Mouse (Mus musculus) CH12.LX (cell line): ENCODE measurements around the gene Nuak2. TPM values are rescaled to one million over a fixed set of nuclear protein-coding genes. Genes with fewer than 3 reads are reported as not detected.

Source experiments
- DNase-seq: peaks from one replicate; pipeline ENCODE4 v3.0.0-alpha.2; 2013; ENCODE audit errors: extremely low read depth
- H3K27ac ChIP-seq: 2 replicates; pipeline ENCODE4 v1.5.1; 2012; ENCODE audit warnings: low read depth, mild to moderate bottlenecking, control low read depth, moderate library complexity; ENCODE audit not compliant: insufficient read depth
- H3K27me3 ChIP-seq: replicated peaks from 2 replicates; pipeline ENCODE3; 2012; ENCODE audit warnings: inconsistent platforms
- H3K36me3 ChIP-seq, 2 experiments: replicated peaks in 1 of 2; 2 replicates each; pipeline versions ENCODE3 to v1.6.1; 2012; ENCODE audit warnings: inconsistent platforms in 1 of 2, low read length in 1 of 2, mild to moderate bottlenecking in 1 of 2, mixed read lengths in 1 of 2, moderate library complexity in 1 of 2; ENCODE audit not compliant: control insufficient read depth in 1 of 2, insufficient read depth in 1 of 2
- H3K4me1 ChIP-seq, 2 experiments: 2 replicates each; pipeline ENCODE4 v1.6.1; 2012; ENCODE audit warnings: inconsistent platforms in 1 of 2, moderate library complexity in 1 of 2; ENCODE audit not compliant: insufficient read depth in 2 of 2, control insufficient read depth in 1 of 2
- H3K4me2 ChIP-seq: 2 replicates; pipeline ENCODE4 v1.6.1; 2012; ENCODE audit warnings: low read depth, mild to moderate bottlenecking, control low read depth; ENCODE audit not compliant: poor library complexity, insufficient read depth, severe bottlenecking
- H3K4me3 ChIP-seq, 3 experiments: fragments of 150-350 bp in 1 of 3; sonication (generic) in 1 of 3; replicated peaks in 1 of 3; 2 replicates each; pipeline versions ENCODE3 to v1.5.1; 2011 to 2012; ENCODE audit warnings: low read depth in 2 of 3, low read length in 2 of 3, mild to moderate bottlenecking in 2 of 3, moderate library complexity in 2 of 3, control low read depth in 1 of 3, improper control_type of control experiment in 1 of 3, inconsistent platforms in 1 of 3, mixed read lengths in 1 of 3; ENCODE audit not compliant: poor library complexity in 1 of 3
- H3K79me2 ChIP-seq: replicated peaks from 2 replicates; pipeline ENCODE4 v1.6.1; 2012; ENCODE audit warnings: mild to moderate bottlenecking, moderate library complexity; ENCODE audit not compliant: control insufficient read depth, poor library complexity, insufficient read depth, severe bottlenecking; ENCODE audit errors: extremely low read depth
- H3K9ac ChIP-seq: 2 replicates; pipeline ENCODE4 v1.6.1; 2012; ENCODE audit warnings: low read depth, mild to moderate bottlenecking, control low read depth, moderate library complexity; ENCODE audit not compliant: insufficient read depth
- H3K9me3 ChIP-seq: replicated peaks from 2 replicates; pipeline ENCODE3; 2012; ENCODE audit warnings: low read length, inconsistent platforms, mixed read lengths
- CHD2 ChIP-seq: IDR thresholded peaks from 2 replicates; pipeline ENCODE4 v1.6.1; 2011; ENCODE audit warnings: low read length, improper control_type of control experiment
- CTCF ChIP-seq, 2 experiments: IDR thresholded peaks in 1 of 2; conservative IDR thresholded peaks in 1 of 2; 2 replicates each; pipeline ENCODE4 v1.5.1; 2011 to 2012; ENCODE audit warnings: low read depth in 2 of 2, low read length in 2 of 2, improper control_type of control experiment in 1 of 2, inconsistent platforms in 1 of 2, mild to moderate bottlenecking in 1 of 2, moderate library complexity in 1 of 2
- HCFC1 ChIP-seq: IDR thresholded peaks from 2 replicates; pipeline ENCODE4 v1.6.1; 2012; ENCODE audit warnings: low read depth, mild to moderate bottlenecking, inconsistent platforms, low read length, improper control_type of control experiment
- JUND ChIP-seq: conservative IDR thresholded peaks from 2 replicates; pipeline ENCODE4 v1.6.1; 2011; ENCODE audit warnings: low read depth, low read length, improper control_type of control experiment
- MEF2A ChIP-seq: IDR thresholded peaks from 2 replicates; pipeline ENCODE4 v1.6.1; 2014; ENCODE audit warnings: low read depth, mild to moderate bottlenecking, inconsistent platforms, low read length, improper control_type of control experiment, borderline replicate concordance
- MXI1 ChIP-seq: IDR thresholded peaks from 2 replicates; pipeline ENCODE4 v1.6.1; 2011; ENCODE audit warnings: mild to moderate bottlenecking, low read depth, low read length, improper control_type of control experiment
- TBP ChIP-seq: conservative IDR thresholded peaks from 2 replicates; pipeline ENCODE4 v1.6.1; 2011; ENCODE audit warnings: low read depth, low read length, improper control_type of control experiment
- USF2 ChIP-seq: conservative IDR thresholded peaks from 2 replicates; pipeline ENCODE4 v1.6.1; 2011; ENCODE audit warnings: low read depth, low read length, improper control_type of control experiment
- ZNF384 ChIP-seq: IDR thresholded peaks from 2 replicates; pipeline ENCODE4 v1.6.1; 2012; ENCODE audit warnings: low read depth, low read length, improper control_type of control experiment, inconsistent platforms
- dilution Hi-C: fragments of 300-500 bp; cut with MboI; formaldehyde crosslinking; loops from 2 replicates; pipeline ENCODE4 v1.14.3; 2020; ENCODE audit warnings: low sequenced_read_pairs; ENCODE audit not compliant: extremely low pct_unique_long_range_greater_than_20kb, extremely low pct_ligation_motif_present
- in situ Hi-C: fragments of 300-500 bp; cut with MboI; formaldehyde crosslinking; loops from 3 replicates; pipeline ENCODE4 v1.14.3; 2019; ENCODE audit warnings: low sequenced_read_pairs, low pct_ligation_motif_present, low pct_unique_long_range_greater_than_20kb, mixed read lengths
- polyA plus RNA-seq: library from polyadenylated mRNA; unstranded; fragments of >175 nt; gene quantifications from 2 replicates; pipeline ENCODE4 v1.2.1, GENCODE M21; 2012; ENCODE audit warnings: low read depth; ENCODE audit not compliant: insufficient read length
- total RNA-seq, 2 experiments: library from RNA; depleted of rRNA; stranded (reverse); fragments of 300-350 nt in 1 of 2; fragments of >200 nt in 1 of 2; gene quantifications; 2 replicates each; pipeline ENCODE4 v1.2.3; 2012 to 2014

Gene Nuak2
- total and polyA plus RNA-seq, 3 experiments, result 0.30 TPM; not detected in 2

DNA sequence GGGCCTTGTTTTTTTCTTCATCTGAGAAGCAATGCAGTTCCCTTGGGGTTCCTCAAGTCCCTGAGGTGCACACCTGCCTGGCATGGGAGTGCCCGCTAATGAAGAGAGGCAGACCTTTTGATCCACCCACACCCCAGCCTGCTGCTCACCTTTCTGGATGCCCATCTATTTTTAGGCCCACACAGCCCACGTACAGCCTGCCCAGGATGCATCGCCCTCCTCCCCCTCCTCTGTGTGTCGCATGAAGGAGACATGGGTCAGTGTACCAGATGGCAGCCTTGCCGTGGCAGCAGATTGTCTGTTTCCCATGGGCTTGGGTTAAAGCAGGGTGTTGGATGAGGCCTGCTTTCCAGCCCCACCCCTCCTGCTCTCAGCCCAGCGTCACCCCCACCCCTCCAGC is 26.0 kb upstream of the Nuak2 start:
- no peaks in the 10 kb centered on the region for H3K27me3 ChIP-seq
- H3K9ac ChIP-seq, result no peak overlapping the region
- H3K9me3 ChIP-seq, result no peaks in the 10 kb centered on the region
- in situ Hi-C loops (no loop called here), dilution Hi-C loops (no loop called here)
- H3K36me3 ChIP-seq, result no peaks in the 10 kb centered on the region
- no peak overlapping the region for H3K27ac ChIP-seq
- peaks cover 7 to 60% of the 10 kb centered on the region in 2 experiments for H3K4me1 ChIP-seq
- no peak overlapping the region for H3K4me2 ChIP-seq
- no peak for DNase-seq
- no peak overlapping the region for H3K4me3 ChIP-seq
- TF ChIP-seq JUND (no peak), MXI1 (no peak), ZNF384 (peak; percentile 23; the same call in 1 of the 2 replicates)
- TF ChIP-seq, all 38 proteins: peak for 1
- no peaks in the 10 kb centered on the region for H3K79me2 ChIP-seq

DNA sequence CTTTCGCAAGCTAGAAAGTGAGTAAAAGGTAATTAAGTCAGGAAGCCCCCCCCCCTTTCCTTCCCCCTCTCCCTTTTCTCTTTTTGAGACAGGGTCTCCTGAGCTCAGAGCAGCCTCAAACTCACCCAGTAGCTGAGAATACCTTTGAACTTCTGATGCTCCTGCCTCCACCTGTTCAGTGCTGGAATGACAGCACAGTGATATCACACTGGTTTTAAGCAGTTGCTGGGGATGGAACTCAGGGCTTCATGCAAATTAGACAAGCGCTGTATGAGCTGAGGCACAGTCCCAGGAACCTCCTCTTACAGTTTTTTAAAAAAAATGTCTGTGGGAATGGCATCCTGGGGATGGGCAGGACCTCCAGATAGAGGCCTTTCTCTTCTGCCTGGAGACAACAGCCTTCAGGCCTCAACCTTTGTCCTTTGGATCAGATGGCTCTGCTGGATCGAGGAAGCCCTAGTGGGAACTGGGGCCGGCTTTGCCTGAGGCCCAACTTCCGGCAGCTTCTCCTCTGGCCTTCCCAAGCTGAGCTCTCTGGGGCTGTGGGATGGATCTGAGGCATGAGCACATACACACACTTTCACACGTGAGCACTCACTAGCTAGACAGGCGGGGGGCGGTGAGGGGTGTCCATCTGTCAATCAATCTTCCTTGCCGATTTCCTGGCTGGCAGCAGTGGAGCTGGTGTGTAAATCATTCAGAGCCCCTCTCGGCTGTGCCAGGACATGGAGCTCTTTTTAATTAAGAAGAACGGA is 24.8 kb upstream of the Nuak2 start:
- no peaks in the 10 kb centered on the region for H3K9me3 ChIP-seq
- H3K4me2 ChIP-seq, result no peak overlapping the region
- TF ChIP-seq CHD2, result no peak
- TF ChIP-seq MXI1, result no peak
- TF ChIP-seq HCFC1, result no peak
- peak in 1 of 2 experiments; percentile 22; a peak in 2 of 4 replicates for TF ChIP-seq CTCF (conservative IDR thresholded peaks at IDR 0.05 in 1 of 2, IDR thresholded peaks at IDR 0.05 in 1 of 2; ENCODE audit: low read depth in 2 of 2, low read length in 2 of 2)
- in situ Hi-C loops, result no loop called here
- peaks cover 7 to 53% of the 10 kb centered on the region in 2 experiments for H3K4me1 ChIP-seq
- H3K4me3 ChIP-seq, result no peak overlapping the region
- H3K27ac ChIP-seq, result no peak overlapping the region
- peak; percentile 39 for DNase-seq
- no peaks in the 10 kb centered on the region for H3K36me3 ChIP-seq
- dilution Hi-C loops, result no loop called here
- no peak overlapping the region for H3K9ac ChIP-seq
- H3K79me2 ChIP-seq, result no peaks in the 10 kb centered on the region
- H3K27me3 ChIP-seq, result no peaks in the 10 kb centered on the region

DNA sequence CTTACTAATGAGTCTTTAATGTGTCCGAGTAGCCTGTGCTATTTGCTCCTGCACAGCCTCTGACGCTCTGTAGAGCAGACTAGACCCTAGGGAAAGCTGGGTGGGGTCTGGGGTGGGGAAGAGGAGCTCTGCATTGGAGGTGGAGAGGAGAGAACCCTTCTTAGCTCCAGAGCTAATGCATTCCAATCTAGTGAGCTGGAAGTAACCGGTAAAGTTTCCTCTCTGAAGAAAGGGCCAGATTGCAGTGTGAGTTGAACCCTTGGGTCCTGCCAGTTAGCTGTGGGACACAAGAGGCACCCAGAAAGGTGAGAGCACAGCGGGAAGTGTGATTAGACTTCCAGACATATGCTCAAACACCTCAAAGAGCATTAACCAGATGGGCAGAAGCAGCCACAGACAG is 24.2 kb upstream of the Nuak2 start:
- in situ Hi-C loops (no loop called here), dilution Hi-C loops (no loop called here)
- no peaks in the 10 kb centered on the region for H3K36me3 ChIP-seq
- no peaks in the 10 kb centered on the region for H3K79me2 ChIP-seq
- DNase-seq, result no peak
- H3K4me3 ChIP-seq, result no peak overlapping the region
- H3K27ac ChIP-seq, result no peak overlapping the region
- TF ChIP-seq USF2, result no peak
- no peak for TF ChIP-seq TBP
- no peak for TF ChIP-seq ZNF384
- no peak for TF ChIP-seq MEF2A
- TF ChIP-seq, all 38 proteins: peak for 0
- Histone ChIP-seq H3K9ac (no peak overlapping the region), H3K9me3 (no peaks in the 10 kb centered on the region), H3K4me2 (no peak overlapping the region), H3K4me1 (peaks cover 7 to 47% of the 10 kb centered on the region in 2 experiments), H3K27me3 (no peaks in the 10 kb centered on the region)
